9 mouse cellular contexts compared by ENCODE assay signal in the genomic region with DNA sequence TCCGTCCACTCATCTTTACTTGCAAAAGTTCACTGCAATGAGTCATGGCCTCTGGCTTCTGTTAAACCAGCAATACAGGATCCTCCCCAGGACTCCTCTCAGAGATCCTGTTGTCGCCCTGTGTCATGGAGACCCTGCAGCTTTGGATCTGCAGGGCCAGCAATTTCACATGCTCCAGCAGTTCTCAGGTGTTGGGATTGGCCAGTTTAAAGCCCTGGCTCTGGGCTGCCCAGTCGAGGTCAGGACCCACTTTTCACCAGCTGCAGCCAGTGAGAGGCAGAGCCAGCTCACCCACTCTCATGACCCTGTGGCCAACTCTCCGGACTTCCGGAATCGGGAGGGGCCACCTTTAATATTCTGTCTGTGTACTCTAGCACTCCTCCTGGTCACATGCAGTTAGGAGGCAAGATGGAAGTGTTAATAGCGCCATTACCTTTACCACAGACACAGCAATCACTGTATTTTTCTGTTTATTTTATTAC. TPM values are rescaled to one million over a fixed set of nuclear protein-coding genes. Genes with fewer than 3 reads are reported as not detected.
DNase-seq lines count a peak whose midpoint lies in the region; ATAC-seq lines count a peak whose summit lies in the region.
"Had no signal": no experiment of that assay in that cellular context is flagged by ENCODE, and none has a peak within 500 bp of the region (broad histone marks: within the 10 kb centered on the region; RNA-seq: fewer than 3 reads in every experiment).

No protein-coding gene starts in this region.

- no peak overlapping the region for H3K4me2 ChIP-seq in intestine, embryonic 16.5 days (ENCODE audit: low read depth, low read length)
- no peak overlapping the region for H3K4me2 ChIP-seq in hindbrain, embryonic 12.5 days (replicated peaks)
- H3K4me2 ChIP-seq: limb, embryonic 15.5 days had no signal

- peak; percentile 3 for DNase-seq in gastrocnemius, postnatal 10 days
- no peak for DNase-seq in gastrocnemius, adult 18-20 months (ENCODE audit: low spot score)
- DNase-seq in adrenal gland, postnatal 25 days, result peak; percentile 5
- no peak for DNase-seq in frontal cortex, adult 2 months (ENCODE audit: extremely low spot score in 1 of 2, low spot score in 1 of 2)

- no peaks in the 10 kb centered on the region for H3K36me3 ChIP-seq in intestine, embryonic 16.5 days (ENCODE audit: control insufficient read depth, insufficient read depth, low read length)
- H3K36me3 ChIP-seq in hindbrain, embryonic 12.5 days, result no peaks in the 10 kb centered on the region
- H3K36me3 ChIP-seq: limb, embryonic 15.5 days had no signal

- peak; percentile 55 for ATAC-seq in intestine, embryonic 16.5 days
- ATAC-seq in megakaryocyte progenitor cell, adult 5-6 weeks (replicated peaks; ENCODE audit: poor library complexity), result peak; percentile 51
- no peak for ATAC-seq in hindbrain, embryonic 12.5 days (ENCODE audit: low FRiP score)
- ATAC-seq in frontal cortex, adult (ENCODE audit: low TSS enrichment), result no peak

- no peak overlapping the region for H3K9ac ChIP-seq in intestine, embryonic 16.5 days (ENCODE audit: low read depth, low read length)
- no peak overlapping the region for H3K9ac ChIP-seq in hindbrain, embryonic 12.5 days
- H3K9ac ChIP-seq: limb, embryonic 15.5 days had no signal

- no peak overlapping the region for H3K27ac ChIP-seq in intestine, embryonic 16.5 days (ENCODE audit: low read length)
- H3K27ac ChIP-seq in hindbrain, embryonic 12.5 days, result no peak overlapping the region
- H3K27ac ChIP-seq: limb, embryonic 15.5 days had no signal

- H3K27me3 ChIP-seq in intestine, embryonic 16.5 days (replicated peaks; ENCODE audit: control insufficient read depth, insufficient read depth, low read length), result no peaks in the 10 kb centered on the region
- H3K27me3 ChIP-seq in hindbrain, embryonic 12.5 days, result no peaks in the 10 kb centered on the region
- H3K27me3 ChIP-seq: limb, embryonic 15.5 days had no signal

- WGBS in intestine, embryonic 16.5 days, result 62% methylated on average over 7 of the region's 7 CpGs
- whole genome bisulfite sequencing in hindbrain, embryonic 12.5 days, result 75% methylated on average over 7 of the region's 7 CpGs

- no peaks in the 10 kb centered on the region for H3K9me3 ChIP-seq in intestine, embryonic 16.5 days (ENCODE audit: control insufficient read depth, low read length)
- H3K9me3 ChIP-seq in hindbrain, embryonic 12.5 days (replicated peaks), result no peaks in the 10 kb centered on the region
- H3K9me3 ChIP-seq: limb, embryonic 15.5 days had no signal

- no peak overlapping the region for H3K4me3 ChIP-seq in intestine, embryonic 16.5 days (ENCODE audit: low read length)
- H3K4me3 ChIP-seq in hindbrain, embryonic 12.5 days, result no peak overlapping the region
- H3K4me3 ChIP-seq: limb, embryonic 15.5 days had no signal

- no peaks in the 10 kb centered on the region for H3K4me1 ChIP-seq in intestine, embryonic 16.5 days (ENCODE audit: control insufficient read depth, insufficient read depth, low read length)
- no peaks in the 10 kb centered on the region for H3K4me1 ChIP-seq in hindbrain, embryonic 12.5 days

RNA-seq across cellular contexts. Expression of a gene that starts 40.7 kb away (rescaled TPM):
- total RNA-seq in gastrocnemius, postnatal 10 days (2021), result under 1 TPM in 1 of 2 experiments, not detected in 1; 0.47 TPM
- not detected for total RNA-seq in gastrocnemius, adult 18-20 months (2021)
- 0.58 TPM in 1 of 2 replicates, not detected in the other for total RNA-seq in adrenal gland, postnatal 25 days (2021)
- 1.6 TPM in 2 replicates for polyA plus RNA-seq in intestine, embryonic 16.5 days (2015; fragmentation: Nextera tagmentation; extraction: Ambion mirVana)
- 0.27 TPM in 1 of 2 replicates, not detected in the other for total RNA-seq in megakaryocyte progenitor cell, adult 5-6 weeks (2015)
- total RNA-seq in megakaryocyte progenitor cell, adult 5-6 weeks (2017), result 0.41 TPM in 1 of 2 replicates, not detected in the other
- 0.71 and 0.82 TPM in 2 replicates for polyA plus RNA-seq in hindbrain, embryonic 12.5 days (2016; fragmentation: Nextera tagmentation; extraction: Ambion mirVana)
- 6.4 and 8.1 TPM in 2 replicates for polyA plus RNA-seq in frontal cortex, adult 2 months (2012; rRNA removed)

Comparison
In these comparisons a context has a peak if more than half of its experiments do, and no peak if none do; other contexts are left out.
1. DNase-seq: peak in gastrocnemius, postnatal 10 days (single experiment) and adrenal gland, postnatal 25 days (single experiment); none in gastrocnemius, adult 18-20 months (single experiment) and frontal cortex, adult 2 months (0 of 2).
2. ATAC-seq: peak in intestine, embryonic 16.5 days (single experiment) and megakaryocyte progenitor cell, adult 5-6 weeks (single experiment); none in hindbrain, embryonic 12.5 days (single experiment) and frontal cortex, adult (single experiment).